Mouse (Mus musculus): ENCODE results near the gene Acot4.

DNA sequence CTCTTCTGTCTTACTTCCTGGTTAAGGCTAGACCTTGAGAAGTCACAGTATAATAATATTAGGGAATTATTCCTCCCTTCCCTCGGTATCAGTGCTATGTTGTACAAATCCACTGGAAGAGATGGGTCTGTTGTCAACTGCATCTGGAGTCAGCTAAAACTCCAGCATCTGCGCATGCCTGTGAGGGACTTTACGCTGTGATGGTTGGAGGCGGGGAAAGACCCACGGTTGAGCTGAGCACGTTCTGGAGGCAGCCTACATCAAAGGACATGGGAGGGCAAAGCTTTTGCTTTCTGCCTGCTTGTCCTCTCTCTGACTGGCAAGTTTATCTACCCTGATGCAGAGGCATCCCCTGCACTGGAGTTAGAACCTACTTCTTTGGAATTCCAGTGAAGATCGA lies 12.3 kb upstream of the Acot4 start:
- TF ChIP-seq CTCF (IDR thresholded peaks at IDR 0.05; ENCODE audit: low read depth, low read length) (no peak), EP300 (IDR thresholded peaks at IDR 0.05; ENCODE audit: insufficient read depth, low read depth, low read length) (no peak), POLR2A (IDR thresholded peaks at IDR 0.05; ENCODE audit: insufficient read depth, low read length) (no peak)

All from ES-Bruce4 (cell line).